Mouse (Mus musculus): ENCODE measurements around the gene Dhx30. TPM values are rescaled to one million over a fixed set of nuclear protein-coding genes. Genes with fewer than 3 reads are reported as not detected.
"Not testable (repeated sequence)": the region's sequence is repeated elsewhere in the genome, so short reads cannot be mapped to it uniquely, and the experiment has no call there.

Dhx30 gene
- 185 and 203 TPM in 2 replicates for polyA plus RNA-seq (2016; fragmentation: Nextera tagmentation; extraction: Ambion mirVana)

- Histone ChIP-seq H3K4me1 (peaks cover 26% of the 10 kb centered on the region), H3K27me3 (ENCODE audit: low read depth, poor library complexity, severe bottlenecking) (no peaks in the 10 kb centered on the region), H3K9me3 (replicated peaks) (no peaks in the 10 kb centered on the region), H3K27ac (replicated peaks) (peak within 1 kb of the TSS; percentile 98), H3K36me3 (peaks cover 42% of the 10 kb centered on the region), H3K4me3 (peak within 1 kb of the TSS; percentile 93)
- under 1% methylated on average over 17 of the region's 17 CpGs for WGBS
- no peak for DNase-seq (ENCODE audit: low spot score)
Measured at GRCm38 (mm10) chr9:110117779-110118139, at the start of gene Dhx30. Gene Dhx30 (minus strand): TSS chr9:110117830.

- Histone ChIP-seq H3K27me3 (ENCODE audit: low read depth, poor library complexity, severe bottlenecking) (no peaks in the 10 kb centered on the region), H3K36me3 (peaks cover 98% of the 10 kb centered on the region), H3K9me3 (replicated peaks) (no peaks in the 10 kb centered on the region), H3K4me3 (no peak overlapping the region), H3K4me1 (no peaks in the 10 kb centered on the region), H3K27ac (replicated peaks) (no peak overlapping the region)
- WGBS: 97% methylated on average over 2 of the region's 2 CpGs
- DNase-seq (ENCODE audit: low spot score): no peak
Measured at GRCm38 (mm10) chr9:110163071-110163470, 45.4 kb upstream of the Dhx30 start.

- DNase-seq (ENCODE audit: low spot score): no peak
- no peak overlapping the region for H3K4me3 ChIP-seq
- 95% methylated on average over 5 of the region's 5 CpGs for WGBS
- H3K4me1 ChIP-seq: no peaks in the 10 kb centered on the region
- H3K27me3 ChIP-seq (ENCODE audit: low read depth, poor library complexity, severe bottlenecking): no peaks in the 10 kb centered on the region
- H3K36me3 ChIP-seq: peaks cover 98% of the 10 kb centered on the region
- no peak overlapping the region for H3K27ac ChIP-seq (replicated peaks)
- H3K9me3 ChIP-seq (replicated peaks): no peaks in the 10 kb centered on the region
Measured at GRCm38 (mm10) chr9:110162441-110162840, 44.8 kb upstream of the Dhx30 start.

- not testable (repeated sequence) for H3K9me3 ChIP-seq (replicated peaks)
- WGBS: 93% methylated on average over 2 of the region's 2 CpGs
- H3K36me3 ChIP-seq: peaks cover 99% of the 10 kb centered on the region
Measured at GRCm38 (mm10) chr9:110160486-110160885, 42.9 kb upstream of the Dhx30 start.

GRCm38 (mm10) chr9:110159036-110159435 is 41.4 kb upstream of the Dhx30 start:
- no peak for DNase-seq (ENCODE audit: low spot score)
- Histone ChIP-seq H3K4me1 (no peaks in the 10 kb centered on the region), H3K27ac (replicated peaks) (no peak overlapping the region), H3K27me3 (ENCODE audit: low read depth, poor library complexity, severe bottlenecking) (no peaks in the 10 kb centered on the region), H3K9me3 (replicated peaks) (no peaks in the 10 kb centered on the region), H3K4me3 (no peak overlapping the region), H3K36me3 (peaks cover 98% of the 10 kb centered on the region)
- WGBS: 89% methylated on average over 1 of the region's 1 CpGs

More at GRCm38 (mm10) chr9:110160486-110160885, 42.9 kb upstream of the Dhx30 start:
- H3K4me1 ChIP-seq; H3K27ac ChIP-seq (replicated peaks); H3K4me3 ChIP-seq; DNase-seq (ENCODE audit: low spot score); H3K27me3 ChIP-seq (ENCODE audit: low read depth, poor library complexity, severe bottlenecking): not testable (repeated sequence)

GRCm38 (mm10) chr9:110148598-110148997 is 31.0 kb upstream of the Dhx30 start:
- no peak for DNase-seq (ENCODE audit: low spot score)
- Histone ChIP-seq H3K27ac (replicated peaks) (no peak overlapping the region), H3K27me3 (ENCODE audit: low read depth, poor library complexity, severe bottlenecking) (no peaks in the 10 kb centered on the region), H3K36me3 (peaks cover 98% of the 10 kb centered on the region), H3K4me1 (no peaks in the 10 kb centered on the region), H3K4me3 (no peak overlapping the region), H3K9me3 (replicated peaks) (no peaks in the 10 kb centered on the region)
- WGBS: 84% methylated on average over 2 of the region's 2 CpGs

GRCm38 (mm10) chr9:110142097-110142496 is 24.5 kb upstream of the Dhx30 start:
- Histone ChIP-seq H3K27me3 (ENCODE audit: low read depth, poor library complexity, severe bottlenecking) (no peaks in the 10 kb centered on the region), H3K36me3 (peaks cover 100% of the 10 kb centered on the region), H3K4me1 (no peaks in the 10 kb centered on the region), H3K9me3 (replicated peaks) (no peaks in the 10 kb centered on the region), H3K27ac (replicated peaks) (no peak overlapping the region), H3K4me3 (no peak overlapping the region)
- no peak for DNase-seq (ENCODE audit: low spot score)
- 95% methylated on average over 1 of the region's 1 CpGs for WGBS

- Histone ChIP-seq H3K27me3 (ENCODE audit: low read depth, poor library complexity, severe bottlenecking) (no peaks in the 10 kb centered on the region), H3K4me1 (peaks cover 10% of the 10 kb centered on the region), H3K36me3 (peaks cover 100% of the 10 kb centered on the region), H3K4me3 (no peak overlapping the region), H3K27ac (replicated peaks) (no peak overlapping the region), H3K9me3 (replicated peaks) (no peaks in the 10 kb centered on the region)
- no peak for DNase-seq (ENCODE audit: low spot score)
- 92% methylated on average over 4 of the region's 4 CpGs for WGBS
Measured at GRCm38 (mm10) chr9:110139119-110139518, 21.5 kb upstream of the Dhx30 start.

GRCm38 (mm10) chr9:110134176-110134575 is 16.5 kb upstream of the Dhx30 start:
- 82% methylated on average over 5 of the region's 5 CpGs for WGBS

GRCm38 (mm10) chr9:110132921-110133320 is 15.3 kb upstream of the Dhx30 start:
- DNase-seq (ENCODE audit: low spot score): no peak
- Histone ChIP-seq H3K36me3 (peaks cover 49% of the 10 kb centered on the region), H3K27me3 (ENCODE audit: low read depth, poor library complexity, severe bottlenecking) (no peaks in the 10 kb centered on the region), H3K4me3 (peak overlapping the region; percentile 76), H3K27ac (replicated peaks) (peak overlapping the region; percentile 97), H3K9me3 (replicated peaks) (no peaks in the 10 kb centered on the region), H3K4me1 (peaks cover 31% of the 10 kb centered on the region)
- WGBS: 73% methylated on average over 6 of the region's 6 CpGs

More at GRCm38 (mm10) chr9:110134176-110134575, 16.5 kb upstream of the Dhx30 start:
- Histone ChIP-seq H3K9me3 (replicated peaks) (no peaks in the 10 kb centered on the region), H3K27me3 (ENCODE audit: low read depth, poor library complexity, severe bottlenecking) (no peaks in the 10 kb centered on the region), H3K27ac (replicated peaks) (no peak overlapping the region), H3K4me3 (peak overlapping the region; percentile 76), H3K4me1 (peaks cover 31% of the 10 kb centered on the region), H3K36me3 (peaks cover 62% of the 10 kb centered on the region)
- no peak for DNase-seq (ENCODE audit: low spot score)

- H3K27me3 ChIP-seq (ENCODE audit: low read depth, poor library complexity, severe bottlenecking): no peaks in the 10 kb centered on the region
- peak overlapping the region; percentile 76 for H3K4me3 ChIP-seq
- DNase-seq (ENCODE audit: low spot score): no peak
- peaks cover 31% of the 10 kb centered on the region for H3K4me1 ChIP-seq
- H3K27ac ChIP-seq (replicated peaks): peak overlapping the region; percentile 97
- no peaks in the 10 kb centered on the region for H3K9me3 ChIP-seq (replicated peaks)
- peaks cover 42% of the 10 kb centered on the region for H3K36me3 ChIP-seq
- under 1% methylated on average over 38 of the region's 38 CpGs for WGBS
Measured at GRCm38 (mm10) chr9:110132201-110132605, 14.6 kb upstream of the Dhx30 start.

GRCm38 (mm10) chr9:110131525-110132197 is 14.0 kb upstream of the Dhx30 start:
- WGBS: under 1% methylated on average over 64 of the region's 64 CpGs

GRCm38 (mm10) chr9:110130896-110131524 is 13.4 kb upstream of the Dhx30 start:
- peak overlapping the region; percentile 97 for H3K27ac ChIP-seq (replicated peaks)
- 32% methylated on average over 10 of the region's 10 CpGs for WGBS
- no peak for DNase-seq (ENCODE audit: low spot score)

More at GRCm38 (mm10) chr9:110131525-110132197, 14.0 kb upstream of the Dhx30 start:
- peak; percentile 100 for DNase-seq (ENCODE audit: low spot score)
- Histone ChIP-seq H3K27me3 (ENCODE audit: low read depth, poor library complexity, severe bottlenecking) (no peaks in the 10 kb centered on the region), H3K27ac (replicated peaks) (peak overlapping the region; percentile 97), H3K4me3 (peak overlapping the region; percentile 76), H3K4me1 (peaks cover 31% of the 10 kb centered on the region), H3K9me3 (replicated peaks) (no peaks in the 10 kb centered on the region), H3K36me3 (peaks cover 37% of the 10 kb centered on the region)

More at GRCm38 (mm10) chr9:110130896-110131524, 13.4 kb upstream of the Dhx30 start:
- H3K4me3 ChIP-seq: peak overlapping the region; percentile 76
- H3K27me3 ChIP-seq (ENCODE audit: low read depth, poor library complexity, severe bottlenecking): no peaks in the 10 kb centered on the region
- peaks cover 30% of the 10 kb centered on the region for H3K36me3 ChIP-seq
- peaks cover 31% of the 10 kb centered on the region for H3K4me1 ChIP-seq
- no peaks in the 10 kb centered on the region for H3K9me3 ChIP-seq (replicated peaks)
